Mouse (Mus musculus) kidney, adult 2 months (tissue): ENCODE data around the gene Thoc6. TPM values are rescaled to one million over a fixed set of nuclear protein-coding genes. Genes with fewer than 3 reads are reported as not detected.
A peak's percentile ranks its signal among the peaks of the same experiment; 100 is the strongest.

Experiments
- DNase-seq: peaks from one replicate; pipeline ENCODE4 v3.0.0; 2021
- H3K27ac ChIP-seq: fragments of 200-500 bp; 2 replicates; pipeline ENCODE4 v1.5.1; 2012; ENCODE audit warnings: low read depth, low read length, control low read depth, inconsistent platforms; ENCODE audit not compliant: insufficient read depth
- H3K27me3 ChIP-seq: fragments of 200-500 bp; replicated peaks from 2 replicates; pipeline ENCODE4 v1.6.1; 2012; ENCODE audit warnings: mild to moderate bottlenecking, moderate library complexity, low read length, inconsistent platforms; ENCODE audit not compliant: control insufficient read depth, insufficient read depth
- H3K36me3 ChIP-seq: fragments of 200-500 bp; 2 replicates; pipeline ENCODE4 v1.6.1; 2012; ENCODE audit warnings: mild to moderate bottlenecking, moderate library complexity, low read length, inconsistent platforms; ENCODE audit not compliant: control insufficient read depth, insufficient read depth
- H3K4me1 ChIP-seq: fragments of 200-500 bp; 2 replicates; pipeline ENCODE4 v1.6.1; 2011; ENCODE audit warnings: low read length; ENCODE audit not compliant: control insufficient read depth, insufficient read depth
- H3K4me3 ChIP-seq: fragments of 200-500 bp; 2 replicates; pipeline ENCODE4 v1.5.1; 2011; ENCODE audit warnings: mild to moderate bottlenecking, low read depth, low read length, control low read depth; ENCODE audit not compliant: insufficient read depth
- CTCF ChIP-seq: fragments of 200-500 bp; conservative IDR thresholded peaks from 2 replicates; pipeline ENCODE4 v1.5.1; 2011; ENCODE audit warnings: low read depth, mild to moderate bottlenecking, control low read depth, low read length, moderate library complexity, mixed read lengths; ENCODE audit not compliant: insufficient read depth, insufficient read length
- POLR2A ChIP-seq: fragments of 200-500 bp; IDR thresholded peaks from one replicate; pipeline ENCODE4 v1.6.1; 2011; ENCODE audit warnings: low read depth, low read length, control low read depth
- WGBS: fragments of 180-500 bp; shearing (Covaris S2); methylation state at CpG from one replicate; pipeline ENCODE4 v1.1.7; 2018; 5-methylcytosine and 5-hydroxymethylcytosine counted together
- polyA plus RNA-seq: library from polyadenylated mRNA; depleted of rRNA; stranded (reverse); fragments of >200 nt; gene quantifications from 2 replicates; pipeline ENCODE4 v1.2.3, GENCODE M21; 2012; rRNA removed

Gene Thoc6
- polyA plus RNA-seq: 14.2 and 15.7 TPM in 2 replicates

DNA sequence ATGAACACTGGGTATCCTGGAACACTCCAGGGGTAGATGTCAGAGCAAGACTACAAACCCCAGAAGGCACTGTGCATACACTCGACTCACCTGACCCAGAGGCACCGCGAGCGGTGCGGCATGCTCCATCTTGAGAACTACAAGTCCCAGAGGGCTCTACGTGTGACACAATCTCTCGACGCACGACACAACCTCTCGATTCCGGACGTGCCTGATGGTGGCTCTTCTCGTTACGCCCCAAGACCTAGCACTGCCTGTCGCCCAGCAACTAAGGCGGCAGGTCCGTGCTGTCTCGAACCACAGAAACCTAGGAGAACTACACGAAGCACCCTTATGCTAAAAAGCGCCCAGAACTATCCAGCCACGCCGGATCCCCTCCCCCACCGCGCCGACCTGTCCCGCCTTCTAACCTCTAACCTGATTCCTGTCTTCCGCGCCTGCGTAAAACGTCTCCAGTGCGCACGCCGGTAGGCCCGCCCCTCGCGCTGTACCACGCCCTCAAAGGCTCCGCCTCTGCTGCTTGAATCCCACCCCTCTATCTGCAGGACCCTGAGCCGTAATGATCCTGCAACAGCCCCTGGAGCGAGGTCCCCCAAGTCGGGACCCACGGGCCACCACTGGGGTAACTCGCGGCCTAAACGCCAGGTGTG, at the start of gene Thoc6, which contains the start of gene Hcfc1r1:
TSS of gene Thoc6 (minus strand) at position 459 of the 650 bp plus-strand sequence.
TSS of gene Hcfc1r1 (plus strand) at position 173 of the 650 bp plus-strand sequence.
- Histone ChIP-seq H3K27me3 (no peaks in the 10 kb centered on the region), H3K4me3 (peak within 1 kb of the TSS; percentile 70), H3K36me3 (no peaks in the 10 kb centered on the region), H3K27ac (peak within 1 kb of the TSS; percentile 94), H3K4me1 (peaks cover 7% of the 10 kb centered on the region; the same call in 1 of the 2 replicates)
- WGBS: under 1% methylated on average over 45 of the region's 45 CpGs
- DNase-seq: peak; percentile 98
- no peak for TF ChIP-seq CTCF
- peak; percentile 51 for TF ChIP-seq POLR2A

DNA sequence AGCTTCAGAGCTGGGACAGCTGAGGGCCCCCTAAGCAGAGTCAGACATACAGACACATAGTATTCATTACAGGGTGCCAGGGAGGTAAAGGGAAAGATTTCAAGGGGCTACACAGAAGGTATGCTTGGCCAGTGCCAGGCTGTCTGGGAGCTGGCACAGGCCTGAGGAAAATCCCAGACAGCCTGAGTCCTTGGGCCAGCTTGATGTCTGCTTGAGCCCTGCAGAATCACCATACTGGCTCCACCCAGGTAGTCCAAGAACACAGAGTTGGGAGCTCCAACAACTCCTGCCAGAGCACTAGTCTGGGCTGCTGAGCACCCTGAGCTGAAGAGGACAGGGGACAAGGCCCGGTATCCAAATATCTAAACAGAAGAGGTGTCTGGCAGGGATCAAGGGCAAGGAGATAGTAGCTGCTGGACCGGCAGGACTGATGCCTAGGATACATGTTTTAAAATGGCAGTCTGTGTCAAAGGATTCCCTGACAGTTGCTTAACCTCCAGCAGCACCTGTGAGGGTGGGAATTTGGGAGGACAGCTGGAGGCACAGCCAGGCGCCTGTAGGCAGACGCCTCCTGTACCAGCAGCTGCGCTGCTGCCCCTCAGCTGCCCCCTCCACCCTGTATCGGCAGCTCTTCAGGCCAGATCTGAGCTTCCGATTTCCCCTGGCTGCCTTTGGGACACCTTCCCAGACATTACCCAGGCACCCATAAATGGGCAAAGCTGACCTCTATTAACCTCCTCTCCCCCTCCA, 48.9 kb upstream of the Thoc6 start, which contains the start of gene 1520401A03Rik:
TSS of gene 1520401A03Rik (minus strand) at position 408 of the 750 bp plus-strand sequence.
- no peaks in the 10 kb centered on the region for H3K36me3 ChIP-seq
- no peak within 1 kb of the TSS for H3K27ac ChIP-seq
- TF ChIP-seq POLR2A (no peak), CTCF (no peak)
- H3K27me3 ChIP-seq: no peaks in the 10 kb centered on the region
- DNase-seq: no peak
- 88% methylated on average over 7 of the region's 7 CpGs for WGBS
- no peak within 1 kb of the TSS for H3K4me3 ChIP-seq
- no peaks in the 10 kb centered on the region; the same call in 1 of the 2 replicates for H3K4me1 ChIP-seq

DNA sequence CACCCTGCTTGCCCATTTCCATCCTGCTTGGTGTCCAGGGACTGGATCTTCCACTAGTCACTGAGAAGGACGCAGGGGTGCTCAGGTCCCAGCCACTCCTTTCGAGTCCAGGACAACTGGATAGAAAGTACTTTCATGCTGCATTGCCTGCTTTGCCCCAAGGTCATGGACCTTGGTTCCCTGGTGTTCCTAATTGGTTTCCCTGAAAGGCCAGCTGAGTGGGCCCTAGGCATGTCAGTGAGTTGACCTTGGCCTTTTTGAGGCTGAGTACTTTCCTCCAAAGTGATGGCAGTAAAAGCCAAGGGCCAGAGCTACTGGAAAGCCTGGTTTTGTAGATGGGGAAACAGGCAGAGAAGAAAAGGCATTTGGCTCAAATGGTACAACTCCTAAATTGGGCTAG, 48.2 kb upstream of the Thoc6 start:
- TF ChIP-seq CTCF: no peak
- TF ChIP-seq POLR2A: no peak
- Histone ChIP-seq H3K27me3 (no peaks in the 10 kb centered on the region), H3K36me3 (no peaks in the 10 kb centered on the region), H3K4me3 (no peak overlapping the region), H3K4me1 (no peaks in the 10 kb centered on the region; the same call in 1 of the 2 replicates), H3K27ac (no peak overlapping the region)
- WGBS: 76% methylated on average over 2 of the region's 2 CpGs
- no peak for DNase-seq

DNA sequence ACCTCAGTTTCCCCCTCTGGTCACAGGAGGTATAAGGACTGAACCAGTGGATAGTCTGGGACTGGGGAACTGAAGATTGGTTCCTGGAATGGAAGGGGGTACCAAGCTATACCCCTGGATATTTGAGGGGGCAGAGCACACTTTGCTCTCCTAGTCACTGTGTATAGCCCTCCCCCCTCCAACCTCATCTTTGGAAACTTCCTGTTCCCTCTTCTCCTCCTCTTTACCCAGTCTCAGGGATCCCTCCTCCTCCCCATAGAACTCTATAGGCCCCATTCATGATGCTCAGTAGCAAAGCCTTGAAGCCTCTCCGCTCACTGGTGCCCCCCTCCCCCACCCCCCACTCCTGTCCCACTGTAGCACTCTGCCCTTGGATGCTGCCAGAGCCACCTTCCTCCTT, 45.8 kb upstream of the Thoc6 start:
- 39% methylated on average over 1 of the region's 1 CpGs for WGBS
- no peak for DNase-seq
- no peak for TF ChIP-seq CTCF
- H3K4me1 ChIP-seq: no peaks in the 10 kb centered on the region; the same call in 1 of the 2 replicates
- no peaks in the 10 kb centered on the region for H3K27me3 ChIP-seq
- H3K36me3 ChIP-seq: no peaks in the 10 kb centered on the region
- H3K27ac ChIP-seq: no peak overlapping the region
- no peak overlapping the region for H3K4me3 ChIP-seq

GRCm38 (mm10) chr17:23717003-23717402, 43.3 kb upstream of the Thoc6 start:
- Histone ChIP-seq H3K4me3 (no peak overlapping the region), H3K27ac (no peak overlapping the region), H3K36me3 (no peaks in the 10 kb centered on the region), H3K4me1 (no peaks in the 10 kb centered on the region; the same call in 1 of the 2 replicates), H3K27me3 (no peaks in the 10 kb centered on the region)
- TF ChIP-seq POLR2A: no peak
- no peak for TF ChIP-seq CTCF
- no peak for DNase-seq
- WGBS: 94% methylated on average over 2 of the region's 2 CpGs

DNA sequence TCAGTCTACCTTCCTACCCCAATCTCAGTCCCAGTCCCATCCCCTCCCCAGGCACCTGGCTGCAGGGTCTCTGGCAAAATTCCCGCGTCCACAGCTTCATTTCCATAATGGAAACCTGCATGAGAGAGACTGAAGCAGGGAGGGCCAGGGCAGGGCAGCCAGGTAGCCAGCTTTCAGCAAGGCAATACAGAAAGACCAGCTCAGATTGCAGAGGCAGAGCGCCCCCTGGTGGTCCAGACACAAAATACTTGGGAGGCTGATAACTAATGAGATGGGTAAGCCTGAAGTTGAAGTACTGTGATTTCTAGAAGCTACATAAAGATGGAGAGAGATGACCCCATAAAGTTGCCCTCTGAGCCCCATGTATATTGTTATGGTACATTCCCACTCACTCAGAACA, 32.5 kb upstream of the Thoc6 start:
- Histone ChIP-seq H3K4me1 (no peaks in the 10 kb centered on the region), H3K27me3 (no peaks in the 10 kb centered on the region), H3K36me3 (no peaks in the 10 kb centered on the region), H3K27ac (no peak overlapping the region), H3K4me3 (no peak overlapping the region)
- DNase-seq: peak; percentile 78
- WGBS: 3% methylated on average over 3 of the region's 3 CpGs
- no peak for TF ChIP-seq POLR2A
- TF ChIP-seq CTCF: peak; percentile 91

- Histone ChIP-seq H3K27ac (no peak overlapping the region), H3K36me3 (no peaks in the 10 kb centered on the region), H3K4me3 (no peak overlapping the region), H3K4me1 (no peaks in the 10 kb centered on the region), H3K27me3 (no peaks in the 10 kb centered on the region)
- 76% methylated on average over 7 of the region's 7 CpGs for WGBS
- DNase-seq: no peak
- TF ChIP-seq POLR2A (no peak), CTCF (no peak)
These were observed 31.9 kb upstream of the Thoc6 start for GRCm38 (mm10) chr17:23705525-23706104.
